Mouse (Mus musculus): Measurements from ENCODE around the gene Nccrp1.

Gene Nccrp1

GRCm38 (mm10) chr7:28547154-28547553 is at the start of gene Nccrp1:
Gene Nccrp1 (minus strand): TSS chr7:28547254.
- DNase-seq (ENCODE audit: low read depth, low spot score) = no peak

DNA sequence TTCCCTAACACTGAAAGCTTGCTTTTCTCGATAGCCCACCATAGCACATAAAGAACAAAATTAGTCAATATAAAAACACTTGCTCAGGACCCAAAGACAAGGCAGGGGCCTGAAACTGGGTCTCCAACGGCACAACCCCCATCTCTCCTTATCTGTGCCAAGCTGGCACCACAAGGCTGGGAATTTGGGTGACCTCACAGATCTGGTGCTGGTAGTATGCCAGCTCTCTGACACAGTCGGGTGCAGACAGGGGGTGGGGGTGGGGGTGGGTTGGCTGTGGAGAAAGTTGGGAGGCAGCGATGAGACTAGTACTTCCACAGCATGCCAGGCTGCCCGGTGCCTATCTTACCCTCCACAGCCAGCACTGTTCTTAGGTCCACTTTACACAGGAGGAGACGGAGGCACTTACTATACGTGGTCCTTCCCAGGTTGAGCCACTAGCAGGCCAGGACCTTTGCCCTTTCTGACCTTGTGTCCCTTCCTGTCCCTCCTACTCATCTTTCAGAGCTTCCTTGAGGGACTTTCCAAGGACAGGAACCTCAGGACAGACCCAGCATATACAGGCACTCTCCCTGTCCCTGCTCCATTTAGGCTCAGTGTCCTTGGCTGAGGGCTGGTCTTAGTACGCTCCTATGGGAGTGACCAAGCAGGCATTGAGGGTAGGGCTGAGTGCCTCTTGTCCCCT is 48.8 kb upstream of the Nccrp1 start:
- no peak for DNase-seq (ENCODE audit: low read depth, low spot score)

DNA sequence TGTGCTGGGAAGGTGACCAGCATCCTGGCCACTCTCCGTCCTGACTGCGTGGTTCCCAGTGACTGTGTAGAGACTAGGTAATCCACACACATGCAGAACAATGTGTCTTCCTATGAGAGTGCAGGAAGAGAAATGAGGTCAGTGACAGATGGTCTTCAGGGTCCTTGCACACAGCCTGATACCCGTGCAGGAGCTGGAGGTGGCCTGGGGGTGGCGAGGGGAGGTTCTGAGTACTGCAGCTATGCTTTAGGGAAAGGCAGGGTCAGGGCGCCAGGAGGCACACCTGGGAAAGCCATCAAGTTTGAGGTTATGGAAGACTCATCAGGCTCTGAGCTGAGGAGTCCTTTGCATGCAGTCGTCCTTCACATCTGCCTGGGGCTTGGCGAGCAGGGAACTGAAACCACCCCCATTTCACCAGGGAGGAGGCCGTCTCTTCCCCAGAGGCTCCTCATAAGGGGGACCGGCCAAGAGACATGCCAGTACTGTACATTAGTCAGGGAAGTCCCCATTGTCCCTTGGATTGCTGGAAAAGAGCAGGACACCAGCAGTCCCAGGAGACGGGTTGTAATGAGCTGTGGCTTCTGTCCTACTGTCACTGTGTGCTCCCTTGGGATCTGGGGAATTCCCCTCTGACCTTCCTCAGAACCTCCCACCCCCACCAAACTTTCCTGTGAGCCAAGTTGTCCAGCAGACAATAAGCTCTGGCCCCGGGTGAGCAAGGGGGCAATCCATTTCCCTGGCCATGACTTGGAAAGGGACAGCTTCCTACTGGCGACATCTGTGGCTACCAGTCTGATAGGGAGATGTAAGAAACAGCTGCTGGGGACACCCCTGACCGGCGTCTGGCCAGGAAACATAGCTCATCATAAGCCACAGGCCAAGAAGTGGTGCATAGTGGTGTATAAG is 46.4 kb upstream of the Nccrp1 start:
- DNase-seq (ENCODE audit: low read depth, low spot score) = no peak

- DNase-seq (ENCODE audit: low read depth, low spot score) = no peak
Observed at GRCm38 (mm10) chr7:28591862-28592261, 44.8 kb upstream of the Nccrp1 start.

GRCm38 (mm10) chr7:28587644-28588043 is 40.6 kb upstream of the Nccrp1 start:
- no peak for DNase-seq (ENCODE audit: low read depth, low spot score)

GRCm38 (mm10) chr7:28586663-28587411 is 39.8 kb upstream of the Nccrp1 start:
- DNase-seq (ENCODE audit: low read depth, low spot score) = no peak

GRCm38 (mm10) chr7:28585001-28585400 is 37.9 kb upstream of the Nccrp1 start:
- DNase-seq (ENCODE audit: low read depth, low spot score) = no peak

DNA sequence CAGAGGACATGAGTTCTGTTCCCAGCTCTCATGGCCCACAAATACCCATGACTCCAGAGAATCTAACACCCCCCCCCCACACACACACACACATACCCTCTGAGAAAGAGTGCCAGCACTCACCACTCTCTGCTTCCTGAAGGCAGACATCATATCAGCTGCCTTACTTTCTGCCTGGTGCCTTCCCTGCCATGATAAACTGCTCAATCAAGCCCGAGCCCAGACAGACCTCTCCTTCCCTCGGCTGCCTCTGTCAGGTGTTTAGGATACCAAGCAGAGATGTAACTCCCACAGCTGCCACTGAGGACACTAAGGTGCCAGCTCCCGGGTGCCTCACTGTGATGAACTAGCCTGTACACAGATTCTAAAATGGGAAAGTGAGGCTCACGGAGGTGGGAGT is 37.4 kb upstream of the Nccrp1 start:
- no peak for DNase-seq (ENCODE audit: low read depth, low spot score)

DNA sequence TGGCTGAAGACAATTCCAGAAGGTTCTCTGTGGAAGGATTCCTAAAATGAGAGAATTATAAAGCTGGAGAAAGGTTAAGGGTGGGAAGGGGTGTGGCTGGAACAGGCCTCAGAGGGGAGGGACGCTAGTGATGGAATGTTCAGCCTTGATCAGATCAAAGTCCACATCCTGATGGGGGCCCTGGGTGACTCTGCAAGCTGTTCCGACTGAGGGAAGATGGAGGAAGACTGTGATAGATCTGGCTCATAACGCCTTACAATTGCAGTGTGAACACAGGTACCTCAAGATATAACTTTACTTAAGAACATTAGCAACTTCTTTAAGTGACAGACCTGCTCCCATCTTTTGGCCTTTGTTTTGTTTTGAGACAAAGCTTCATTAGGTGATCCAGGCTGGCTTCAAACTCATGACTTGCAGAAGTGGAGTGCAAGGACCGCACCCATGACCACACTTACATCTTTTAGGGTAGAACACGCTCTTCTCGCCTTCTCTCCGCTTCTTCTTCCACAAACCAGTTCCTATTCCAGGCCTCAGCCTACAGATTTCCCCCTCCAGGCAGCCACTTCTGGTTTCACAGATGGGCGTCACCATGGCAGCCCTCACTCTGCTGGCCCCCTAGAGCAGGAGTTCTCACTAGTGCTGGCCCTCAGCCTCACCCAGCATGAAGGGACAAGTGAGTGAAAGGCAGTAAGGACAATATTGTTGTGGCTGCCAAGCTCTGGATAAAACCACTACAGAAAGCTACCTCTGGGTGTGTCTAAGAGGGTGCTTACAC is 36.7 kb upstream of the Nccrp1 start:
- peak; percentile 29 for DNase-seq (ENCODE audit: low read depth, low spot score)

DNA sequence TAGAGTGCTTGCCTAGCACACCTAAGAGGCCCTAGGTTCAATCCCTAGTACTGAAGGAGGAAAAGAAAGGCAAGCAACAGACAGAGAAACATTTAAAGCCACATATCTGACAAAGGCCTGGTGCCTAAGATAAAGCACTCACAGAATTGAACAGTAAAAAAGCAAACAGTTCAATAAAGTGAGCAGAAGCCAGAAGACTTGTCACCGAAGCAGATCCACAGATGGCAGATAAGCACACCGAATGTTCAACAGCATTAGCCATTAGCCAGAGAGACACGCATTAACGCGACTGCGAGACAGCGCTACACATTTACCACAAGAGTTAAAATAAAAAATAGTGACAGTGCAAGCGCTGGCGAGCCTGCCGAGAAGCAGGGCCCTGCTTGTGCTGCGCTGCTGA is 35.8 kb upstream of the Nccrp1 start:
- no peak for DNase-seq (ENCODE audit: low read depth, low spot score)

DNA sequence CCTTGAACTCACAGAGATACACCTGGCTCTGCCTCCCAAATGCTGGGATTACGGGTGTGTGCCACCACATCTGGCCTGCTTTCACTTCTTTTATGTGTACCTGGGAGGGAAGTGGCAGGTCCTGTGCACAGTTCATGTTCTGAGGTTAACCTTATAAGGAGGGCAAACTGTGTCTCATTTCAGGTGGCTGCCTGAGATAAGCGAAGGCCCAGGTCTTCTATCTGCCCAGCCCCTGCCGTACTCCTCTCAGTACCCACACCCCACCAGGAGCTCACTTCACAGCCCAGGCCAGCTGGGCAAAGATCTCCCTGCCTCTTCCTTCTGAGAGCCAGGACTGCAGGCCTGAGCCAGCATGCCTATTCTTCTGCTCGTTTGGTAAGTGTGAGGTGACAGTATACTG is 34.7 kb upstream of the Nccrp1 start:
- no peak for DNase-seq (ENCODE audit: low read depth, low spot score)

GRCm38 (mm10) chr7:28579826-28580225 is 32.8 kb upstream of the Nccrp1 start:
- no peak for DNase-seq (ENCODE audit: low read depth, low spot score)

- no peak for DNase-seq (ENCODE audit: low read depth, low spot score)
Observed at GRCm38 (mm10) chr7:28578543-28579053, 31.5 kb upstream of the Nccrp1 start.

- no peak for DNase-seq (ENCODE audit: low read depth, low spot score)
Observed at GRCm38 (mm10) chr7:28577826-28578542, 30.9 kb upstream of the Nccrp1 start.

DNA sequence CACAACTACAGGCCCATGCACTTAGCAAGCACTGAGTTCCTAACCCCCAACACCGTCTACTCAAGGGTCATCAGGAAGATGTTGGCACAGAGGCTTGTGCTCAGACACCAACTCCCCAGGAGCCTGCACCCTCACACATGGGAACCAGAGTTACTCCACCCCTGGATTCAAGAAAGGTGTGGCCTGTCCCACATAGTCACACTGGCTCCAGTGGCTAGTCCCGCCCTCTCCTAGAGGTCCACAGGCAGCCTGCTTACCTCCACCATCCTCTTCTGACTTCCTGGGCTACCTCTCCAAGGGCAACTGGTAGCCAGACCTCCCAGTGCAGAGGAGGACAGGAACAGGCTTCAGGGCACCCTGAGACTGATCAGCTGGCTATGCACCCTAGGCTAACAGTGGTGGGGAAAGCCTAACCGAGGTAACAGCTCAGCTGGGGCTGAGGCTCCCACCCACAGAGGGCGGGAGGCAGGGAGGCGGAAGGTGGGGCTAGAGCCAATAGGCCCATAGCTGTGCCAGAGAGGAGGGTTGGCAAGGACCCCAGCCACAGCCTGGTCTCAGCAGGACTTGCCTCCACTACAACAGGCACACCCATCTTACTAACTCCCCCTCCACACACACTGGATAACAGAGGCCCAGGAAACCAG is 29.3 kb upstream of the Nccrp1 start:
- DNase-seq (ENCODE audit: low read depth, low spot score) = no peak

- no peak for DNase-seq (ENCODE audit: low read depth, low spot score)
Observed at GRCm38 (mm10) chr7:28575597-28575996, 28.5 kb upstream of the Nccrp1 start.

DNA sequence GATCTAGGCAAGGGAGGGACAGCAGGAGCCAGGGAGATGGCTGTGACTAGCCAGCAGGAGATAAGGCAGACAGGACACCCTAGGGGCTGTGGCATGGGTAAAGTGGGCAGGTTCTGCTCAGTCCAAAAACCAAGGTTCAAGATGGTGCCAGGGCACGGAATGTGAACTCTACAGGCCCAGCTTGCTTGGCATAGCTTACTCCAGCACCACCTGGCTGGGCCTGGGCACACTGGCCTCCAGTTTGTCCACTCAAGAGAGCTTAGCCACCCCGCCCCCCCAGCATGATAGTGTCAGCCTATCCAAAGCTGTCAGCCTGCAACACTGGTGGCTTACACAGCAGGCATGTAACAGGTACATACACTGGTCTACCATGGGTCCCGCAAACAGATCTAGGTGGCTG is 26.2 kb upstream of the Nccrp1 start:
- DNase-seq (ENCODE audit: low read depth, low spot score) = no peak

DNA sequence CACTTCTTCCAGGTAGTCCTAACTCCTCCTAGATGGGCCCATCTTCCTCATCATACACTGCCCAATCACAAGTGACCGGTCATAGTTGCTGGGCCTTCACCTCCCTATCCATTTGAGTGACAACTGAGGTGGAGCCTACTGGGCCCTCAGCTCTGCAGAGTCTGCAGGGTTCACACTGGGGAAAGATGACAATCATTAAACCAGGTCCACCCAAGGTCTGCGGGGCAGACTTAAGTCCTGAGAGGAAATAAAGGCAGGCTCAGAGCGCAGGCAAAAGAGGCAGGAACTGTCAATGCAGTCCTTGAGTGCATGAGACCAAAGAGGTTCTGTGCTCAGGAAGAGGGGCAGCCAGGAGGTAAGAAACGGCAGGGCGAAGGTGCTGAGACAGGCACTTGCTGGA is 25.6 kb upstream of the Nccrp1 start:
- DNase-seq (ENCODE audit: low read depth, low spot score) = no peak

GRCm38 (mm10) chr7:28570982-28571682 is 24.1 kb upstream of the Nccrp1 start:
- no peak for DNase-seq (ENCODE audit: low read depth, low spot score)

Measured in telencephalon, adult 2 months (tissue).